Mouse (Mus musculus): ENCODE measurements at regions not wholly inside any gene's neighbourhood (a gene's known extent, or its start where the extent isn't known, plus 50 kb on each side); places are given as distances from the start of the nearest gene placed in this dataset.

DNA sequence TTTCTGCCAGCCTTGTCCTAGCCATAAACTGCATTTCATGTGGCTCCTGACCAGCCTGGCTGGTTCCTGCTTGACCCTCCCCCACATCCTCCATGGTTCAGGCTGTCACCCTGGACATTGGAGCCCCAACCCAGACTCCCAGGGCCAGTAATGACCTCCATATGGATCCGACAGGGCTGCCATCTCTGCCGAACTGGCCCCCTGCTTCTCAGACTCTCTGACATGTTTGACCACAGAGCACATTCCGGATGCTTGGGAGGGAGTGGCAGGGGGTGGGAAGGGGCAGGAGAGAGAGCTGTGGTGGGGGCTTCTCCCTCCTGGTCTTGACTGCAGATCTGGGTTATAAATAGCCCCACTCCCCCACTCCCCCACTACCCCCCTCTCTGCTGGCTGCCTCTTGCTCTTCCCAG is 59.0 kb upstream of the Actrt2 start:
- DNase-seq, result no peak

- DNase-seq, result no peak
Observed at GRCm38 (mm10) chr4:154727945-154728344, 60.3 kb upstream of the Actrt2 start.

DNA sequence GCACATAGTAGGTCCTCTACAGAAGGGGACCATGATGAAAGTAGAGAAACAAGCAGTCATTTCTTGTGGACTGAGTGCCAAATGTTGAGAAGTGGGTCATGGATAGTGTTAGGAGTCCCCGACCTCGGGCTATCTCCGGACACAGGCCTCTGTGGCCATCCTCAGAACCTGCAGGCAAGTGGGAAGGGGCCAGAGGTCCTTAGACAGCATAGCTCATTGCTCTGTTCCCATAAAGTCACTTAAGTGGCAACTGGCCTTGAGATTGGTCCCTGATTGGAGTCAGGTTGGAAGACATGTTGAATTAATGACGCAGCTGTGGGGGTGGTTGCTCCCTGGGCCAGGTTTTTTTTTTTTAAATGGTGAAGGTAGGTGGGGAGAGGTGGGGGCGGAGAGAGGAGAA is 63.0 kb upstream of the Actrt2 start:
- no peak for DNase-seq

DNA sequence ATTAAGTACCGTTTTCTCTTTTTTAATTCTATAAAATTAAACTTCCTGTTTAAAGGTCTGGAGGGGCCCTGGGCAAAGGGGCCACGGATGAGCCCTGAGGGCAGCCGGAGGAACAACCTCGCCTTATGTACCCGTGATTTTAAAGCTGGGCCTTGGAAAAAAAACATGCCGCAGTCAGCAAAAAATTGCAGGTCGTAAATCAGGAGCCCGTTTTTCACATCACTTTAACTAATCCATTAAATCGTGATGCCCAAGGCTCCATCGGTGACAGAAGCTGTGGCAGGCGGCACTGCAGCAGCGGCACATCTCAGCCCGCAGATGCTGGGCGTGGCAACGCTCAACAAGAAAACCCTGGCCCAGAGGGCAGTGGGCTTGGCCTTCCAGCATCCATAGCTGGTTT is 63.7 kb upstream of the Actrt2 start:
- DNase-seq, result no peak

- DNase-seq, result no peak
Observed at GRCm38 (mm10) chr4:154736071-154736470, 68.4 kb upstream of the Actrt2 start.

DNA sequence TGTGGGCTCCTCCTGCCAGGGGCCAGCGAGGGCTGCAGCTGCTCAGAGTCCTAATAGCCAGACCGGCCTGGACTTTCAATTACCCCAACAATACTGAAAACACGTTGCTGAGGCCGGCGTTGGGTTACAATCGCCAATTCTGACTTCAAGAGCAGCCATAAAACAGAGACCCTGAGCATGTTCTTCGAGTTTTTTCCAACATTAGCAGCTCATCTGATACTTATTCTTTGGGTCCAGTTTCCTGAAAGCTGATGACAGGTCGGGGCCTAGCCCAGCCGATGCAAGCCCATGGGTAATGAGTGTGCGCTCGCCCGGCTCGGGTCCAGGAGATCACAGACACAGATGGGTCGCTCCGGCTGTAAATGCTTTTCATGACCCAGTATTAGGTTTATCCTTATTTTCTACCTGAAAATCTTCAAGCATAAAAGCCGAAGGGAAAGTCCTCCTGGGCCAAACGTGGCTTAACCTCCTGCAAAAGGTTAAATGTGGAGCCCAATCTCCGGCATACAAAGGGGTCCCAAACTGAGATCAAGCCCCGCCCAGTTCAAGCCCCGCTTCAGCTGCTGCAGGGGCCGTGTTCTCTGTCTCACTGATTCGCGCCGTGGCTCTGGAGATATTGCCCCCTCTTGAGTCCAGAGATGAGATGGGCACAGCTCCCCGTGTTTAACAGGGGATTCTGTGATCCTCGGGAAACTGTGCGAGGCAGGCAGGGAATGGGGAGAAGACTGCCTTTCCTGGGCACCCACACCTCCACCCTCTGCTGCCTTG is 73.6 kb upstream of the Actrt2 start:
- no peak for DNase-seq

- DNase-seq, result no peak
Observed at GRCm38 (mm10) chr4:154746323-154747005, 78.8 kb upstream of the Actrt2 start.

- no peak for DNase-seq
Observed at GRCm38 (mm10) chr4:154747006-154747343, 79.3 kb upstream of the Actrt2 start.

- peak; percentile 26 for DNase-seq
Observed at GRCm38 (mm10) chr4:154749160-154749559, 81.5 kb upstream of the Actrt2 start.

- DNase-seq, result no peak
Observed at GRCm38 (mm10) chr4:154749996-154750395, 82.3 kb upstream of the Actrt2 start.

DNA sequence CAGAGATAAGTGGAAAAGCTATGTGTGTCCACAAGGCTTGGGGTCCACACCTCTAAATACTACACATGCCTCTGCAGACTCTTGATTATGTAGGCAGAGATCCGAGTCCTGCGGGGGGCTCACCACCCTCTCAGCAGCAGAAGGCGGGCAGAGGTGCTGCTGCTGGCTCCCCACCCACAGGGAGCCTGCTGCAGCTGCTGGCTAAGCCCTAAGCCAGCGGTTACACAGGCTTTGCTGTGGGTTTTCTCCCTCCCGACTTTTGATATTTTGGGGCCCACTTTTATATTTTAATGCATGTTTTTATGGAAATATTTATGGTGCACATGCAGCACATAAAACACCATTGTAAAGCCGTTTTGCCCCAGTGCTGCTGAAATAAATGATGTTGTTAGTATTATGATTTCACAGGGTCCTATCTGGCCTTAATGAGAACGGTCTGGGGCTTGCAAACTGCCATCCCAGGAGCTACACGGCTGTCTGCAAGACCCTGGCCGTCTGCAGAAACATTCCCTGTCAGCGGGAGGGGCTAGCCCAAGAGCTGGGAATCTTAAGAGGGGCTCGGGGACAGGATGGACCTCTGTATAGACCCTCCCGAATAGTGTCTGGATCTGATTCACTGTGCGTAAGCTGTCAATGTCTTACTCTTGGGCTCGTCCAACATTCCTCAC is 82.9 kb upstream of the Actrt2 start:
- no peak for DNase-seq

- no peak for DNase-seq
Observed at GRCm38 (mm10) chr4:154754445-154754844, 82.8 kb upstream of the Ttc34 start.

GRCm38 (mm10) chr4:154756740-154757446 is 80.4 kb upstream of the Ttc34 start:
- no peak for DNase-seq

DNA sequence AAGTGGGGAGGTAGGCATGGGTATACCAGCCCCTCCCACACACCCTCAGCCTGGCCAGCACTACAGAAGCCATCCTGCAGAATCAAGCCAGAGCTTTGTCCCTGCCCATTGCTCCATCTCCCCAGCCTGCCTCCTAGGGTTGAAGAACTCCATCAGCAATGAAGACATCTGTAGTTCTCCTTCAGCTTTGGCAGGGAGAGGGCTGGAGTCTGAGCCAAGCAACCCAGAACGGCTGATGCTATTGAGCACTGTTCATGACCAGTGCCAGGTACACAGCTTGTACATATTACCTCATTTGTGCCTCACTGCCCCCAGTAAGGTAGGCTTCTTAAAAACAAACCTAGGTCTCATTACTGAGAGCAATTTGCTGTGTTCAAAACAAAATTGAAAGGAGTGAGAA is 77.4 kb upstream of the Ttc34 start:
- no peak for DNase-seq

DNA sequence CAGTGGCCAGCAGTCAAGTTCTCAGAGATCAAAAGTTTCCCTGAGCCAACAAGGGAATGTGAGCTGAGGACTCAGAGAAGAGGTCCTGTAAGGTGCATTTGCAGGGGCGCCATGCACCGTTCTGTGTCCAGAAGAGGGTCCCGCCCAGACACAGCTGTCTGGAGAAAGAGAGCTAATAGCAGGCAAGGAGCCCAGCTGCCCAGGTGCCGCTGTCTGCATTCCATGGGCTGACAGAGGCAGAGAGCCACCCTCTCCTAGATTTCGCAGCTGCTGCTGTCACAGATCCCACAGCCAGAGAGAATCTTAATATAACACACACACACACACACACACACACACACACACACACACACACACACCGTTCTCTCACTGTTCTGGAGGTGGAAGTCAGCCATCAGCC is 73.0 kb upstream of the Ttc34 start:
- no peak for DNase-seq

- DNase-seq, result no peak
Observed at GRCm38 (mm10) chr4:154766158-154766557, 71.1 kb upstream of the Ttc34 start.

DNA sequence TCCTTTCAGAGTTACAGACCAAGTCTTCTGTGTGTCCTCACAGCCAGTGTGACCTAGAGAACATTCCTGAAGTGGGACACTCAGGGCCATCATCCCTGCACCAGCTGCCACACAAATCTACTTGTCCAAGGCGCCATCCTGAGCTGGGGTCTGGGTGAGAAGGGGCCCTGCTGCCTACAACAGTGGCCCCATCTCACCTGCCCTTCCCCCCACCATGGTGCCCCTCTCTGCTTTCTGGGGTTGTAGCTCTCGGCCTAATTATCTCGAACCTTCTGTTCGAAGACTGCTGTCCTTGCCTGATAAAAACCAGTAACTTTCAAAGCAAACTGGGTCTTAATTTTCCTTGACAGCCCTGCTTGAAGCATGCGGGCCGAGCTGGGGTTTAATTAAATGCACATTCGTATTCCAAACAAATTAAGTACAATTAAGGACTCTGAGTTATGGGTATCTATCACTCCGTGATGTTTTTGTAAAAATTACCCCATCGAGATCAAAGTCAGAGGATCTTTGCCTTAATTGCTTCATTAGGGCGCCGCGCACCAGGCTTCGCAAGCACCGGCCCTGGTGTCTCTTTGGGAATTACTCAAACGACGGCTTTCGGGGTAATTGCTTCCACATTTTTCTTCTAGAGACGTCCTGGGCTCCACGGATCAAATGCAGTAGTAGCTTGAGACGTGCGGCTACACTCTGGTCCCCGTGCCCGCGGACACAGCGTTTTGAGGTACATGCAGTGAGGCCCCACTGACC is 65.8 kb upstream of the Ttc34 start:
- no peak for DNase-seq

GRCm38 (mm10) chr4:154772077-154772462 is 65.2 kb upstream of the Ttc34 start:
- DNase-seq, result no peak

GRCm38 (mm10) chr4:154773830-154774229 is 63.4 kb upstream of the Ttc34 start:
- DNase-seq, result no peak

DNA sequence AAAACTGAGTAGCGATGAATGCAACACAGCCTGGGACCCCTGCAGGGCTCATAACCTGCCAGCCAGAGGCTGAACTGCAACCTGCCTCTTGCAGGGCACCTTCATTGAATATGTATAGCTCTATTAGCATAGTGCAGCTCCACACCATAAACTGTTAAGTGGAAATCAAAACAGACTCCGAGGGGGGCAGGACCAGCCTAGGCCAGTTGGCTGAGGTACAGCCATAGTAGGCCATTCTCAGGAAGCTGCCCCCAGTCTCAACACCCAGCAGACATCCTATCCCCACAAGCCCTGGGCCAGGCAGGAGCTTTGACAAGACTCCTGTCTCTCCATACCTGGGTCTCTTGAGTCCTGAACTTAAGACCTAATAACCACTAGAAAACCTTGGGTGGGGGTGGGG is 62.9 kb upstream of the Ttc34 start:
- DNase-seq, result no peak

- DNase-seq, result no peak
Observed at GRCm38 (mm10) chr4:154778818-154779217, 58.4 kb upstream of the Ttc34 start.

- DNase-seq, result no peak
Observed at GRCm38 (mm10) chr4:154781391-154781790, 55.9 kb upstream of the Ttc34 start.

- DNase-seq, result no peak
Observed at GRCm38 (mm10) chr4:154782291-154782690, 55.0 kb upstream of the Ttc34 start.
